Comparison of ENCODE assay signal across 8 mouse cellular contexts in the genomic region with DNA sequence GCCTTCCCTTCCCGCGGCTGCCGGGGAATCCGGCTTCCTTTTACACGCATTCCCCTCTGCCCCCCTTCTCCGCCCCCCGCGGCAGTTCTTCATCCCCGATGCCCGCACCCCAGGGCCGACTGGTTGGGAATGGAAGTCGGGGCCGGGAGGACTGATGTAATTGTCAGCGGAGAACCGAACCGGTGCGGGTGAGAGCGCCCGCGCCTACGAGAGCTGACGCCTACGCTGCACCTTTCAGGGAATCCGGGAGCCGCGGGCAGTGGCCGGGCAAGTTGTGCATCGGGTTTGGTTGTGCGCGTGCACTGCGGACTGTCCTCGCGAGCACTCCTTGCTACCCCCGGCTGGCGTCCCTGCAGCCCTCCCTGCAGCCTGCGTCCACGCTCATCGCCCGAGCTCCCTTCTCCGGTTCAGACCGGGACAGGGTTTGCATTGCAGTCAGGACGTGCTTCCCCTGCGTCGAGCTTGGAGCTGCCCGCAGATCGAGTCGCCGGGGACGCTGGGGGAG. TPM values are rescaled to one million over a fixed set of nuclear protein-coding genes. Genes with fewer than 3 reads are reported as not detected.
DNase-seq lines count a peak whose midpoint lies in the region; ATAC-seq and TF ChIP-seq lines count a peak whose summit lies in the region.

No protein-coding gene starts in this region.

- TF ChIP-seq CTCF in lung, postnatal 0 days (IDR thresholded peaks at IDR 0.05), result no peak

- H3K27me3 ChIP-seq in hindbrain, embryonic 13.5 days, result peaks cover 12% of the 10 kb centered on the region; the same call in 1 of the 2 replicates
- 0 out of 2 replicates have a peak, but pooled peaks cover 6% of the 10 kb centered on the region for H3K27me3 ChIP-seq in lung, postnatal 0 days (replicated peaks; ENCODE audit: insufficient read depth, low read length)

- peak overlapping the region; percentile 89 for H3K4me3 ChIP-seq in hindbrain, embryonic 13.5 days
- H3K4me3 ChIP-seq in lung, postnatal 0 days (ENCODE audit: low read depth, low read length), result peak overlapping the region; percentile 84

- DNase-seq in cerebellum, postnatal 14 days, result peak; percentile 85 to 86
- DNase-seq in frontal cortex, postnatal 36 days (ENCODE audit: low spot score in 2 of 2), result peak; percentile 73 to 76
- DNase-seq in layer of hippocampus, postnatal 14 days (ENCODE audit: low spot score in 2 of 2), result peak; percentile 48 to 66
- DNase-seq in lung, postnatal 0 days (ENCODE audit: low spot score), result peak; percentile 71
- DNase-seq in retina, postnatal 7 days (ENCODE audit: low read depth, low spot score), result peak; percentile 35

- H3K4me2 ChIP-seq in hindbrain, embryonic 13.5 days, result peak overlapping the region; percentile 79
- peak overlapping the region; percentile 97 for H3K4me2 ChIP-seq in lung, postnatal 0 days (replicated peaks; ENCODE audit: low read depth, low read length)

- H3K9me3 ChIP-seq in hindbrain, embryonic 13.5 days, result no peaks in the 10 kb centered on the region
- no peaks in the 10 kb centered on the region for H3K9me3 ChIP-seq in lung, postnatal 0 days (ENCODE audit: low read length)

- H3K36me3 ChIP-seq in hindbrain, embryonic 13.5 days, result no peaks in the 10 kb centered on the region
- H3K36me3 ChIP-seq in lung, postnatal 0 days (ENCODE audit: insufficient read depth, low read length), result no peaks in the 10 kb centered on the region

- H3K9ac ChIP-seq in hindbrain, embryonic 13.5 days, result peak overlapping the region; percentile 95
- peak overlapping the region; percentile 56 for H3K9ac ChIP-seq in lung, postnatal 0 days (replicated peaks; ENCODE audit: low read depth)

- WGBS in hindbrain, embryonic 13.5 days, result under 1% methylated on average over 48 of the region's 49 CpGs
- WGBS in lung, postnatal 0 days, result 1% methylated on average over 44 of the region's 49 CpGs

- no peak for TF ChIP-seq EP300 in lung, postnatal 0 days (IDR thresholded peaks at IDR 0.05)

- peak overlapping the region; percentile 94 for H3K27ac ChIP-seq in hindbrain, embryonic 13.5 days
- H3K27ac ChIP-seq in lung, postnatal 0 days (ENCODE audit: low read length), result peak overlapping the region; percentile 73

- H3K4me1 ChIP-seq in hindbrain, embryonic 13.5 days (replicated peaks), result peaks cover 11% of the 10 kb centered on the region
- 0 out of 2 replicates have a peak, but pooled peaks cover 3% of the 10 kb centered on the region for H3K4me1 ChIP-seq in lung, postnatal 0 days (ENCODE audit: insufficient read depth, low read depth, low read length)

- ATAC-seq in activated CD4-positive, CD25-positive, alpha-beta regulatory T cell, adult 4 months, result peak; percentile 16
- peak; percentile 71 for ATAC-seq in hindbrain, embryonic 13.5 days (ENCODE audit: low FRiP score)
- peak; percentile 52 for ATAC-seq in lung, postnatal 0 days
- no peak for ATAC-seq in monocyte, adult 5-6 weeks (replicated peaks; ENCODE audit: insufficient number of reproducible peaks, low FRiP score, low TSS enrichment, poor library complexity, severe bottlenecking)

RNA-seq across cellular contexts. Expression of gene Osbpl6, which starts 0.7 kb away (rescaled TPM):
- not detected for polyA plus RNA-seq in activated CD4-positive, CD25-positive, alpha-beta regulatory T cell, adult 4 months (2017; shearing (Covaris generic))
- 24.2 and 27.7 TPM in 2 replicates for polyA plus RNA-seq in hindbrain, embryonic 13.5 days (2015; fragmentation: Nextera tagmentation; extraction: Ambion mirVana)
- 10 to 100 TPM; 55.2 to 63.5 TPM for total RNA-seq in layer of hippocampus, postnatal 14 days (2021)
- polyA plus RNA-seq in lung, postnatal 0 days (2015; fragmentation: Nextera tagmentation; extraction: Ambion mirVana), result 46.7 and 60.1 TPM in 2 replicates
- 0.19 TPM in 1 of 3 replicates, not detected in the others for total RNA-seq in monocyte, adult 5-6 weeks (2017)

RNA-seq across cellular contexts. Expression of gene Rbm45, which starts 37.2 kb away (rescaled TPM):
- 10 to 100 TPM in 1 of 2 experiments, 1 to 10 TPM in 1; 6.7 to 18.9 TPM for polyA plus RNA-seq in activated CD4-positive, CD25-positive, alpha-beta regulatory T cell, adult 4 months (2017; shearing (Covaris generic))
- 22.1 and 25.6 TPM in 2 replicates for polyA plus RNA-seq in hindbrain, embryonic 13.5 days (2015; fragmentation: Nextera tagmentation; extraction: Ambion mirVana)
- total RNA-seq in layer of hippocampus, postnatal 14 days (2021), result 10 to 100 TPM; 37.7 to 40.8 TPM
- polyA plus RNA-seq in lung, postnatal 0 days (2015; fragmentation: Nextera tagmentation; extraction: Ambion mirVana), result 12.7 and 16.0 TPM in 2 replicates
- total RNA-seq in monocyte, adult 5-6 weeks (2017), result 36.7 to 49.5 TPM (median 49.4 TPM) in 3 replicates

RNA-seq across cellular contexts. Expression of gene Cyct, which starts 46.7 kb away (rescaled TPM):
- polyA plus RNA-seq in activated CD4-positive, CD25-positive, alpha-beta regulatory T cell, adult 4 months (2017; shearing (Covaris generic)), result not detected
- not detected in 2 replicates for polyA plus RNA-seq in hindbrain, embryonic 13.5 days (2015; fragmentation: Nextera tagmentation; extraction: Ambion mirVana)
- total RNA-seq in layer of hippocampus, postnatal 14 days (2021), result not detected
- not detected in 2 replicates for polyA plus RNA-seq in lung, postnatal 0 days (2015; fragmentation: Nextera tagmentation; extraction: Ambion mirVana)
- not detected in 3 replicates for total RNA-seq in monocyte, adult 5-6 weeks (2017)

Comparison
In these comparisons a context has a peak if more than half of its experiments do, and no peak if none do; other contexts are left out.
1. DNase-seq: peak in every context shown above with its lines; median percentile 86 in cerebellum, postnatal 14 days; 74 in frontal cortex, postnatal 36 days; 71 in lung, postnatal 0 days; 57 in layer of hippocampus, postnatal 14 days; 35 in retina, postnatal 7 days.
2. RNA of gene Osbpl6, which starts 0.7 kb away (polyA plus RNA-seq): 46.7 to 60.1 TPM in lung, postnatal 0 days and 24.2 to 27.7 TPM in hindbrain, embryonic 13.5 days; not detected in activated CD4-positive, CD25-positive, alpha-beta regulatory T cell, adult 4 months; every median in the first group is over 10 times any median in the second.